Mouse (Mus musculus) neural tube, embryonic 15.5 days (tissue): ENCODE results near the gene Tbl1xr1. TPM values are rescaled to one million over a fixed set of nuclear protein-coding genes. Genes with fewer than 3 reads are reported as not detected.

Source experiments
- ATAC-seq: fragments of 200-750 bp; cut with Nextera tagmentation; 2 replicates; pipeline ENCODE4 v1.8.0; 2017; ENCODE audit warnings: mild to moderate bottlenecking, moderate TSS enrichment, moderate library complexity; ENCODE audit not compliant: low FRiP score
- H3K27ac ChIP-seq: fragments of 300-500 bp; sonication (generic); replicated peaks from 2 replicates; pipeline ENCODE4 v1.5.1; 2015; ENCODE audit warnings: mild to moderate bottlenecking, inconsistent platforms
- H3K27me3 ChIP-seq: fragments of 300-500 bp; sonication (generic); replicated peaks from 2 replicates; pipeline ENCODE4 v1.6.1; 2015; ENCODE audit warnings: inconsistent platforms
- H3K36me3 ChIP-seq: fragments of 300-500 bp; sonication (generic); 2 replicates; pipeline ENCODE4 v1.6.1; 2015; ENCODE audit warnings: inconsistent platforms
- H3K4me1 ChIP-seq: fragments of 300-500 bp; sonication (generic); 2 replicates; pipeline ENCODE4 v1.6.1; 2015; ENCODE audit warnings: inconsistent platforms
- H3K4me2 ChIP-seq: fragments of 300-500 bp; sonication (generic); 2 replicates; pipeline ENCODE4 v1.6.1; 2015; ENCODE audit warnings: inconsistent platforms, mild to moderate bottlenecking, moderate library complexity
- H3K4me3 ChIP-seq: fragments of 300-500 bp; sonication (generic); replicated peaks from 2 replicates; pipeline ENCODE4 v1.5.1; 2015; ENCODE audit warnings: mild to moderate bottlenecking, inconsistent platforms
- H3K9ac ChIP-seq: fragments of 300-500 bp; sonication (generic); replicated peaks from 2 replicates; pipeline ENCODE4 v1.6.1; 2015; ENCODE audit warnings: mild to moderate bottlenecking, inconsistent platforms
- H3K9me3 ChIP-seq: fragments of 300-500 bp; sonication (generic); replicated peaks from 2 replicates; pipeline ENCODE4 v1.6.1; 2016; ENCODE audit warnings: inconsistent platforms
- WGBS: fragments of 180-500 bp; shearing (Covaris S2); methylation state at CpG from one replicate; pipeline ENCODE4 v1.1.7; 2015; ENCODE audit warnings: mixed read lengths; 5-methylcytosine and 5-hydroxymethylcytosine counted together
- polyA plus RNA-seq: library from polyadenylated mRNA; unstranded; fragments of >200 nt; fragmentation: Nextera tagmentation; extraction: Ambion mirVana; gene quantifications from 2 replicates; pipeline ENCODE4 v1.2.1, GENCODE M21; 2015

Tbl1xr1 gene
- polyA plus RNA-seq, 1 experiment from 2014 or later: 16.1 TPM

GRCm38 (mm10) chr3:22180076-22180475 is 103.6 kb downstream of the Tbl1xr1 start:
- Histone ChIP-seq H3K4me1 (no peaks in the 10 kb centered on the region), H3K9ac (no peak overlapping the region), H3K4me3 (no peak overlapping the region), H3K27me3 (no peaks in the 10 kb centered on the region), H3K4me2 (no peak overlapping the region), H3K27ac (no peak overlapping the region), H3K9me3 (no peaks in the 10 kb centered on the region), H3K36me3 (no peaks in the 10 kb centered on the region)
- no peak for ATAC-seq
- WGBS: 85% methylated on average over 4 of the region's 4 CpGs

DNA sequence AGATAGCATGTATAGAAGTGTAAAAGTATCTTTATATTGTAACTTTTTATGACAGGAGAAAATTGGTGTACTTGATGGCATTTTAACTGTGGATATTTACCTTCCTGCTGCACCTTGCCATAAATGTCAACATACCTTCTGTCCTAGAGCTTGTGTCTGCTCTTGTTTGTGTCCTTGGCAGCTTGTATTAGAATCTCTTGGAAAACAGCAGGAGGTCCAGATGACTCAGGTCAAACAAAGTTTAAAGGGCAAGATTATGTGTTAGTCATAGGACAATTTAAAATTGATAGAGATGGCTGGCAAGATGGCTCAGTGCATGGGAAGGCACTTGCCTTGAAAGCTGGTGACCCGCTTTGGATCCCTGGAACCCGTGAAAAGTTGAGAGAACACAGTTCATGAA is 104.6 kb downstream of the Tbl1xr1 start:
- Histone ChIP-seq H3K9ac (no peak overlapping the region), H3K9me3 (no peaks in the 10 kb centered on the region), H3K27me3 (no peaks in the 10 kb centered on the region), H3K4me2 (no peak overlapping the region), H3K36me3 (no peaks in the 10 kb centered on the region), H3K4me1 (no peaks in the 10 kb centered on the region), H3K4me3 (no peak overlapping the region), H3K27ac (no peak overlapping the region)
- ATAC-seq: no peak
- 95% methylated on average over 2 of the region's 2 CpGs for WGBS

DNA sequence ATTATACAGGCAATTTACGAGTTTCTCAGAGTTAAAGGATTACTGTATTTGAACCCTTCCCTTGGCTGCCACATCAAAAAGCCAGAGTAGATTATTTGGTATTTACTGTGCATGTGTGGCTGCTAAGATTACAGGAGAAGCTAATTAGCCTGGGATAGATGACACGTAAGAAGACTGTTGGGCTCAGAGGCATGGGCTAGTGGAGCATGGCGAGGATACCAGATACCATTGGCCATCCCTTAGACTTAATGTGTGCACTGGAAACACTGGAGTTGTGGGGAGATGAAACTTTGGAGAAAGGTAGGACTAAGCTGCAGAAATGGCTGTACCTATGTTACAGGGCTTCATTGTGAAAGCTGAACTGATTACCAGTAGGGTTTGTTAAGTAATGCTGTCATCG is 108.8 kb downstream of the Tbl1xr1 start:
- Histone ChIP-seq H3K9ac (no peak overlapping the region), H3K4me1 (no peaks in the 10 kb centered on the region), H3K4me2 (no peak overlapping the region), H3K9me3 (no peaks in the 10 kb centered on the region), H3K27me3 (no peaks in the 10 kb centered on the region), H3K27ac (no peak overlapping the region), H3K4me3 (no peak overlapping the region), H3K36me3 (no peaks in the 10 kb centered on the region)
- no peak for ATAC-seq
- whole genome bisulfite sequencing: 97% methylated on average over 4 of the region's 4 CpGs

DNA sequence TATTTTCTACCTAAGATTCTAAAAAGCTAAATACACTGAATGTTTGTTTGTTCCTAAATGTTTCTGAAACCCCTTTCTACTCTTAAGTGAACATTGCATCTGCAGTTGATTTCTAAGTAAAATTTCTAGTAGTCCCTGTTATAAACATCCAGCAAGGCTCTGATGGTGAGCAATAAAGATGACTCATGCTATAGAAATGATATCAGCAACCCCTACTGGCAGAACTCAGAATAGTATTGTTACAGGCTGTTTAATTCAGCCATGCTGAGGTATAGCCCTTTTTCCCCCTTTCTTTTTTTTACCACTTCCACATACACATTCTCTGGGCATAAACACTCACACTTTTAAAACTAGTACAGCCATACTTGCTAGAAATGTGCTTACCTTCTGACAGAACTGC is 114.0 kb downstream of the Tbl1xr1 start:
- H3K27ac ChIP-seq: no peak overlapping the region
- H3K9ac ChIP-seq: no peak overlapping the region
- H3K36me3 ChIP-seq: peaks cover 31% of the 10 kb centered on the region
- peak; percentile 73; the same call in 1 of the 2 replicates for ATAC-seq
- H3K4me3 ChIP-seq: no peak overlapping the region
- H3K4me1 ChIP-seq: no peaks in the 10 kb centered on the region
- H3K9me3 ChIP-seq: no peaks in the 10 kb centered on the region
- no peaks in the 10 kb centered on the region for H3K27me3 ChIP-seq
- no peak overlapping the region for H3K4me2 ChIP-seq

DNA sequence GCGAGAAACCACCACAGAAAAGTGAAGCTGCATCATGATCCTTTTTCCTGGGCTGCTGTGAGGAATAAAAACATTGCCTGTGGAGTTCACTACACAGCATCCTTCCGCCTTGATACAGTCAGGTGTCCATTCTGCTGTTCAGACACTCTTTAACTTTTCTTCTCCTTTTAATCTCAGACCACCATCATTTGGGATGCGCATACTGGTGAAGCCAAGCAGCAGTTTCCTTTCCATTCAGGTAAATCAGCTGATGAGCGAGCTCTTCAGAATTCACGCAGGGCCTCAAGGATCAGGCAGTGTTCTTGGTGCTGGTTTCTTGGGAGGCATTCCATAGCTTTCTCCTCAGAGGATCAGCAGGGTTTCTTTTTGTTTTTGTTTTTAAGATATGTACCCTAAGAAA is 116.5 kb downstream of the Tbl1xr1 start:
- Histone ChIP-seq H3K36me3 (peaks cover 39% of the 10 kb centered on the region), H3K4me2 (no peak overlapping the region), H3K27me3 (no peaks in the 10 kb centered on the region), H3K4me1 (no peaks in the 10 kb centered on the region), H3K27ac (no peak overlapping the region), H3K4me3 (no peak overlapping the region), H3K9ac (no peak overlapping the region), H3K9me3 (no peaks in the 10 kb centered on the region)
- no peak for ATAC-seq
- WGBS: 94% methylated on average over 5 of the region's 5 CpGs

DNA sequence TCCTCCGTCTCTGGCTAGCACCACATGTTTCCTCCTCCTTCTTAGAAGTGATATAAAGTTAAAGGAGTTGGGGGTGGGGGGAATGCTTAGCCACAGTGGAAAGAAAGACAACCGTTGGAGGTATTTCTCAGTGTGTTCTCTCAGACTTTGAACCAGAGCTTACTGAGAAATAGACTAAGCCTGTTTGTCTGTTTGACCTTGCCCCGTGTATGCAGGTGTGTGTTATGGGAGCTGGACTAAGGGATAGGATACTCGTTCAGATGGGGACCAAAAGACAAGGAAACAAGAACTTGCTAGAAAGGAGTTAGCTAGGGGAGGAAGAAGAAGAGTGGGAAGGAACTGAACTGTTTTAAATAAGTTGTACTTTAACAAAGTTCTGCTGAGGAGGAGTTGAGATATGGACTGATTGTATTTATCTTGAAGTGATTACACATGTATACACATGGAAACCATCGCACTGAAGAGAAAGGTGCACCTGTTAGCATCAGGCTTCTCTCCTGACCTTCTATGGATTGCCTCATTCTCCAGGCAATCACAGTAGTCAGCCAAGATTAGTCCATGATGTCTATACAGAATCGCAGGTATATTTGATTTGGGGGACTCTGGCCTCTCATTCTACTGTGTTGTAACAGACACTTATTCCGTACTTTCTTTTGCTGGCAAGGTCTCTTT is 117.9 kb downstream of the Tbl1xr1 start:
- Histone ChIP-seq H3K27ac (no peak overlapping the region), H3K9ac (no peak overlapping the region), H3K27me3 (no peaks in the 10 kb centered on the region), H3K9me3 (no peaks in the 10 kb centered on the region), H3K4me3 (no peak overlapping the region), H3K36me3 (peaks cover 46% of the 10 kb centered on the region), H3K4me1 (no peaks in the 10 kb centered on the region), H3K4me2 (no peak overlapping the region)
- ATAC-seq: no peak
- 93% methylated on average over 7 of the region's 7 CpGs for WGBS

- H3K36me3 ChIP-seq: peaks cover 43% of the 10 kb centered on the region
- WGBS: 86% methylated on average over 1 of the region's 1 CpGs
Observed at GRCm38 (mm10) chr3:22198802-22199201, 122.3 kb downstream of the Tbl1xr1 start.

DNA sequence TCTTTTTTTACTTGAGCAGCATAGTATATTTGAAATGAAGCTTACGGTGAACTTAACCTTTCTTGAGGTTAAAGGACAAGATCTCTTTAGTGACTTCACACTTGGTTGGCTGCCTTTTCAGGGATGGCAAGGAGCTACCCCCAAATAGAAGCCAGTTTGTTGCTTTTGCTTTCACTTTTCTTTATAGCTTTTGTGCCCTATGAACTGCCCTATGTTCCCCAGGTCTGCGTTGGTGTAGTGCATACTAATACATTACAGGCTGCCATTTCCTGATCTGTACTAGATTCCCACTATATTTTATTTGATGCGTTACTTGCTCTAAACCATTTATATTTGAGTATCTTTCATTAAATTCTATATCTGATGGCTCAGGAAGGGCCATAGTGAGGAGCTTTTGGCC is 127.7 kb downstream of the Tbl1xr1 start:
- no peak overlapping the region for H3K27ac ChIP-seq
- 86% methylated on average over 3 of the region's 3 CpGs for WGBS
- H3K4me3 ChIP-seq: no peak overlapping the region

More at GRCm38 (mm10) chr3:22198802-22199201, 122.3 kb downstream of the Tbl1xr1 start:
- Histone ChIP-seq H3K4me3 (no peak overlapping the region), H3K27ac (no peak overlapping the region), H3K4me2 (no peak overlapping the region), H3K9ac (no peak overlapping the region), H3K4me1 (no peaks in the 10 kb centered on the region), H3K27me3 (no peaks in the 10 kb centered on the region), H3K9me3 (no peaks in the 10 kb centered on the region)
- no peak for ATAC-seq

GRCm38 (mm10) chr3:22221557-22221956 is 145.1 kb downstream of the Tbl1xr1 start:
- Histone ChIP-seq H3K36me3 (no peaks in the 10 kb centered on the region), H3K27me3 (no peaks in the 10 kb centered on the region), H3K27ac (no peak overlapping the region), H3K4me1 (no peaks in the 10 kb centered on the region), H3K4me2 (no peak overlapping the region), H3K4me3 (no peak overlapping the region), H3K9ac (no peak overlapping the region), H3K9me3 (no peaks in the 10 kb centered on the region)
- ATAC-seq: no peak
- WGBS: 86% methylated on average over 2 of the region's 2 CpGs

More for the DNA sequence above, 127.7 kb downstream of the Tbl1xr1 start:
- Histone ChIP-seq H3K9me3 (no peaks in the 10 kb centered on the region), H3K36me3 (peaks cover 33% of the 10 kb centered on the region), H3K4me1 (no peaks in the 10 kb centered on the region), H3K27me3 (no peaks in the 10 kb centered on the region), H3K9ac (no peak overlapping the region), H3K4me2 (no peak overlapping the region)
- ATAC-seq: no peak

DNA sequence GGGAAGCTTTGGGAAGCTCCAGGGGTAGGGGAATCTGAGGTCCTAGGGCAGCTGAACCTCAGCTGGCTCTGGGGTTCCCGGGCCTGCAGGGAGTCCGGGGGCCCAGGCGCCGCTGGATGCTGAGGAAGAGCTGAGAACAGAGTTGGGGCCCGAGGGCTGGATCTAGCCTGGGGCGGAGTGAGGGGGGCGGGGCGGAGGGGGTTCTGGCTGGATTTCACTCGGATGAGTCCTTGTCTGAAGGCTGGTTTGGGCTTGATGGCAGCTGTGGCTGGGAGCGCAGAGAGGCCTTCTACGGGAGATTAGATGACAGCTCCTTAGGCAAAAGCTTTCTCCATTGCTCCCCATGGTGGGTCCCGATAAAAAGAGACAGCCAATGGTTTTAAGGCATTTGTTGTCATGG is 145.9 kb downstream of the Tbl1xr1 start:
- no peaks in the 10 kb centered on the region for H3K4me1 ChIP-seq
- ATAC-seq: 0 out of 2 replicates have a peak, but pooled peaks have one; percentile 5
- no peak overlapping the region for H3K9ac ChIP-seq
- 55% methylated on average over 12 of the region's 12 CpGs for WGBS
- H3K4me3 ChIP-seq: no peak overlapping the region
- H3K36me3 ChIP-seq: no peaks in the 10 kb centered on the region
- H3K27me3 ChIP-seq: no peaks in the 10 kb centered on the region
- H3K9me3 ChIP-seq: no peaks in the 10 kb centered on the region
- H3K27ac ChIP-seq: no peak overlapping the region
- no peak overlapping the region for H3K4me2 ChIP-seq

DNA sequence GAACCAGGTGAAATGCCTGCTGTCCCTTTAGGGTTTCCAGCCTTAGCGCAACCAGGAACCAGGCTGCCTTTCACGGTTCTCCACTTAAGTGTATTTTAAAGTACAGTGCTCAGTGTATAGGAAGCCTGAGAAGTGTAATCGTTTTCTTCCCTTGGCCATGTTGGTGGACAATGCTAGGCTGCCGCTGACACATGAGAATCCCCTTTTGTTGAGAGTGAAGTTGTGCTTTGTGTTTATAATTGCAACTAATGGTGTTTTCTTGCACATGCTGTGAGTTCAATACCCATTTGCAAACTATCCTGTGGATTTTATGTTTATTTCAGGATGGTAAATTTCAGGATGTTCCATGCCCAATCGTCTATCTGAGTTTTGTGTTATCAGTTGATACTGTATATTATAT is 146.6 kb downstream of the Tbl1xr1 start:
- no peak for ATAC-seq
- H3K4me2 ChIP-seq: no peak overlapping the region
- 85% methylated on average over 5 of the region's 5 CpGs for WGBS

DNA sequence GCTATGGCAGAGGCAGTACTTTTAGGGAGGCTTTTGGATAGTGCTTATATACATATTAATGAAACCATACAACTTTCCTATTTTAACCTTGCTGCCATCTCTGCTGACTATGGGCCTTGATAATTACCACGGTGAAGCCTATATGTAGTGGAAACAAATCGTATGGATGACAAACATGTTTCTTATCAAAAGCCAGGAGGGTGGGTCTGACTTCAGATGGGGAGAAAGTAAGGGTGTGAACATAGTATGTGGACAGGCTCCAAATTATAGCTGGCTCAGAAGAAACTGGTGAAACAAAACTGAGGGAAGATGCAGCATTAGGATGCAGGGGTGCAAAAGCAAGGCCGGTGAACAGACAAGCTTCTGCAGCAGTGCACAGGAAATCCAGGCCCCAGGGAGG is 151.6 kb downstream of the Tbl1xr1 start:
- no peak for ATAC-seq

More for the DNA sequence above, 146.6 kb downstream of the Tbl1xr1 start:
- no peak overlapping the region for H3K4me3 ChIP-seq
- H3K9ac ChIP-seq: no peak overlapping the region
- no peaks in the 10 kb centered on the region for H3K36me3 ChIP-seq
- no peaks in the 10 kb centered on the region for H3K9me3 ChIP-seq
- H3K27me3 ChIP-seq: no peaks in the 10 kb centered on the region
- H3K27ac ChIP-seq: no peak overlapping the region
- no peaks in the 10 kb centered on the region for H3K4me1 ChIP-seq

More for the DNA sequence above, 151.6 kb downstream of the Tbl1xr1 start:
- 93% methylated on average over 3 of the region's 3 CpGs for WGBS
- H3K4me2 ChIP-seq: no peak overlapping the region
- no peak overlapping the region for H3K27ac ChIP-seq
- H3K27me3 ChIP-seq: no peaks in the 10 kb centered on the region
- H3K36me3 ChIP-seq: no peaks in the 10 kb centered on the region
- H3K4me3 ChIP-seq: no peak overlapping the region
- H3K4me1 ChIP-seq: no peaks in the 10 kb centered on the region
- H3K9me3 ChIP-seq: no peaks in the 10 kb centered on the region
- H3K9ac ChIP-seq: no peak overlapping the region
